Mouse (Mus musculus) thymus, adult 2 months (tissue): ENCODE results near the gene Ubxn2a. TPM values are rescaled to one million over a fixed set of nuclear protein-coding genes. Genes with fewer than 3 reads are reported as not detected.
"Not testable (repeated sequence)": the region's sequence is repeated elsewhere in the genome, so short reads cannot be mapped to it uniquely, and the experiment has no call there.

ENCODE experiments used
- DNase-seq: peaks from one replicate; pipeline ENCODE4 v3.0.0; 2021
- H3K27ac ChIP-seq: fragments of 200-500 bp; 2 replicates; pipeline ENCODE4 v1.5.1; 2012; ENCODE audit warnings: low read length, control low read depth; ENCODE audit not compliant: control insufficient read depth, insufficient read depth
- H3K27me3 ChIP-seq: fragments of 200-500 bp; 2 replicates; pipeline ENCODE4 v1.6.1; 2012; ENCODE audit warnings: mild to moderate bottlenecking, low read length, moderate library complexity, mixed read lengths; ENCODE audit not compliant: control insufficient read depth, insufficient read depth
- H3K36me3 ChIP-seq: fragments of 200-500 bp; 2 replicates; pipeline ENCODE4 v1.6.1; 2012; ENCODE audit warnings: mild to moderate bottlenecking, low read length, moderate library complexity; ENCODE audit not compliant: control insufficient read depth, insufficient read depth
- H3K4me1 ChIP-seq: fragments of 200-500 bp; replicated peaks from 2 replicates; pipeline ENCODE4 v1.6.1; 2012; ENCODE audit warnings: low read length; ENCODE audit not compliant: control insufficient read depth, insufficient read depth
- H3K4me3 ChIP-seq: fragments of 200-500 bp; 2 replicates; pipeline ENCODE4 v1.5.1; 2012; ENCODE audit warnings: mild to moderate bottlenecking, low read length, control low read depth, moderate library complexity; ENCODE audit not compliant: control insufficient read depth, insufficient read depth
- CTCF ChIP-seq: fragments of 200-500 bp; IDR thresholded peaks from 2 replicates; pipeline ENCODE4 v1.5.1; 2012; ENCODE audit warnings: mild to moderate bottlenecking, control low read depth, low read length, moderate library complexity, borderline replicate concordance; ENCODE audit not compliant: control insufficient read depth, poor library complexity, insufficient read depth; ENCODE audit errors: extremely low read depth
- POLR2A ChIP-seq: fragments of 200-500 bp; IDR thresholded peaks from 2 replicates; pipeline ENCODE4 v1.6.1; 2012; ENCODE audit warnings: mild to moderate bottlenecking, low read length, control low read depth, moderate library complexity; ENCODE audit not compliant: control insufficient read depth, poor library complexity, insufficient read depth; ENCODE audit errors: extremely low read depth
- WGBS: fragments of 180-500 bp; shearing (Covaris S2); methylation state at CpG from one replicate; pipeline ENCODE4 v1.1.7; 2018; 5-methylcytosine and 5-hydroxymethylcytosine counted together
- polyA plus RNA-seq: library from polyadenylated mRNA; depleted of rRNA; stranded (reverse); fragments of >200 nt; gene quantifications from 2 replicates; pipeline ENCODE4 v1.2.3, GENCODE M21; 2012

Ubxn2a gene
- polyA plus RNA-seq, 1 experiment: 3.3 TPM

DNA sequence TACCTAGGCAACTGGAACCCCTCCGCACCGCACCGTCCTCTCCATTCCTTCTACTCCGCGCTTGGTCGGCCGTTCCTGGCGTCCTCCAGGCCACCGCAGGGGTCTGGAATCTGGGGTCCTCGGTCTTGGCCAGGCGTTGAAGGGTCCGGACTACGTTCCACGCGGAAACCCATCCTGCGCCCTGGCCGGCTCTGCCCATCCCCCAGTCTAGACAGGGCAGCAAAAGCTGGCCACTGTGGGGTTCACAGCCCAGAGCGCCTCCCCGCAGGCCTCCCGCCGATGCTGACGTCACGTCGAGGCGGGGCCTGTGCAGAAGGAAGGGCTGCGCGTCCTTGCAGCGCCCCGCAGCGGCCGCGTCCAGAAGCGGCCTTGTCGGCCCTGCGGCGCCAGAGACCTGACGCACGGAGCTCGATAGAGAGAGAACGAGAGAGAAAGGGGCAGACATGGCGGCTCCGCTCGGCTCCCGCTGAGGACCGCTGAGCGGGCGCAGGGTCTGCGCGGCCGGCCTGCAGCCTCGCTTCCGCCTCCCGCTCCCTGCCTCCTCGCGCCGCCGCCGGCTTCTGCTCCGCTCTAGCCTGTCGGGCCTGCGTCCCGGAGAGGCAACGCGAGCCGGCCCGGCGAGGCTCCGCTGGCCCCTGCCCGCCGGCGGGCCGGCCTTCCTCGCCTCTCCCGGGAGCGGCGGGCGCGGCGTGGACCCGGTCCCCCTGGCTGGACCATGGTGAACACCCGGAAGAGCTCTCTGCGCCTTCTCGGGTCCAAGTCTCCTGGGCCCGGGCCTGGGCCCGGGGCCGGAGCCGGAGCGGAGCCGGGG is 9.7 kb upstream of the Ubxn2a start, which contains the start of gene Atad2b:
Gene Atad2b (plus strand): TSS at position 360 of the 811 bp plus-strand sequence.
- Histone ChIP-seq H3K27me3 (no peaks in the 10 kb centered on the region), H3K36me3 (no peaks in the 10 kb centered on the region), H3K27ac (peak within 1 kb of the TSS; percentile 97), H3K4me3 (peak within 1 kb of the TSS; percentile 99), H3K4me1 (peaks cover 3% of the 10 kb centered on the region; the same call in 1 of the 2 replicates)
- DNase-seq: peak; percentile 97
- under 1% methylated on average over 88 of the region's 89 CpGs for WGBS
- TF ChIP-seq POLR2A (peak; percentile 95), CTCF (peak; percentile 99)

DNA sequence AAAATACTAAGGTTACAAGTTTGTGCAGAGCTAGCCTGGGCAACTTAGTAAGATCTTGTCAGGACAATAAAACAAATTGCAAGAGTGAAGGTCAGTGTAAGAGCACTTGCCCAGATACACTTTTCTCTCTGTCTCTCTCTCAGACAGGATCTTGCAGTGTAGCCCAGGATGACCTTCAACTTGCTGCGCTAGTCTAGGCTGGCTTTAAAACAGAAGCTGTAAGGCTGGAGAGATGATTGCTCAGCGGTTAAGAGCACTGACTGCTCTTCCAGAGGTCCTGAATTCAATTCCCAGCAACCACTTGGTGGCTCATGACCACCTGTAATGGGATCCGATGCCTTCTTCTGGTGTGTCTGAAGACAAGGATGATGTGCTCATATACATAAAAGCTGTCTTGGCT is 7.4 kb upstream of the Ubxn2a start:
- TF ChIP-seq CTCF (no peak), POLR2A (no peak)
- Histone ChIP-seq H3K27me3 (no peaks in the 10 kb centered on the region), H3K4me1 (peaks cover 3% of the 10 kb centered on the region; the same call in 1 of the 2 replicates), H3K4me3 (no peak overlapping the region), H3K27ac (no peak overlapping the region), H3K36me3 (no peaks in the 10 kb centered on the region)
- 94% methylated on average over 3 of the region's 3 CpGs for WGBS
- no peak for DNase-seq

DNA sequence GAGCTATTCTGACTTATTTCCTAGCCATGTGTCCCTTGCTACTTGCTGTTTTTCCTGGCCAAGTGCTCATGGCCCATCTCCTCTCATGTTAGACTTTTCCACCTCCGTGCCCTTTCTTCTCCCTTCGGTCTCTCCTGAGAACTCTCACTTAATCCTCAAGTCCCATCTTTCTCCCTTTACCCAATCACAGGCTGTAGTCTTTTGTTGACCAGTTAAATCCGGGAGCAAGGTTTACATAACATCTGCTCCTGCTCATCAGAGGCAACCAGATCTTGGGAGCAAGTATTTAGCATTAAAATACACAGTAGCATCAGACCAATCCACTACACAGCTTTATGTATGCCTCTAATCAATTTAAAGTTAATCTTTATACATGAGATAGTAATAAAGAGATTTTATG is 6.9 kb upstream of the Ubxn2a start:
- peaks cover under 1% of the 10 kb centered on the region; the same call in 1 of the 2 replicates for H3K4me1 ChIP-seq
- TF ChIP-seq CTCF: no peak
- TF ChIP-seq POLR2A: no peak
- H3K4me3 ChIP-seq: no peak overlapping the region
- no peaks in the 10 kb centered on the region for H3K27me3 ChIP-seq
- no peaks in the 10 kb centered on the region for H3K36me3 ChIP-seq
- H3K27ac ChIP-seq: no peak overlapping the region
- no peak for DNase-seq
- 94% methylated on average over 3 of the region's 3 CpGs for WGBS

DNA sequence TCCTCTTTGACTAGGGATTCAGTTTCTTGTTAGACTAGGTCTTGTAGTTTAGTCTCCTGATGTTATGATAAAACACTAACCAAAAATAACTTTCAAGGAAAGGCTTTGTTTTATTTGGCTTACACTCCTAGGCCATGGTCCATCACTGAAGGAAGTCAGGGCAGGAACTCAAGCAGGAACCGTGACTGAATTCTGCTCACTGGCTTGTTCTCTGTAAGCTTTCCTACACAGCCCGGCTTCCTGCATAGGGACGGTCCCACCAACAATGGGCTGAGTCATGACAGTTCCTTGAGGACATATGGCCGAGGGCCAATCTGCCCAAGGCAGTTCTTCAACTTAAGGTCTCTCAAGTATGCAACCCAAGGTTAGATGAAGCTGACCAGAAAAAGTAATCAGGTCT is 4.2 kb upstream of the Ubxn2a start:
- WGBS: 85% methylated on average over 4 of the region's 4 CpGs
- TF ChIP-seq CTCF (no peak), POLR2A (no peak)
- no peak overlapping the region for H3K27ac ChIP-seq

DNA sequence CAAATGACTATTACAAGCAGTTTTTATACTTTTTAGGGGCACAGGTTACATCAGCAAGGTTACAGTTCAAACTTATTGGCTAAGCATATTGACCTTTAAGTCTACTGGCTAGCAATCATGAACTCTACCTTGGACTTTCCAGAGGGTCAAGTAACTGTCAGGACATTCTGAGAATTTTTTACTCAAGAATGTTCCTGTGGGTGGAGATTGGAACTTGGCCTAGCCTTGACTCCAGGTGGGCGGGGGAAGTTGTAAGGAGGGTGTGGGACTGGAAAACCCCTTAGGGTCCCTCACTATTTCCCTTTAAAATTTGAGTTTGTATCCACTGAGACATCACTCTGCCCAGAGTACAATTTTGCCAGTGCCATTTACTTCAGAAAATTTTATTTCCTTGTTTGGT is 3.0 kb upstream of the Ubxn2a start:
- DNase-seq, H3K27me3 ChIP-seq, H3K27ac ChIP-seq: not testable (repeated sequence)

More for the DNA sequence above, 4.2 kb upstream of the Ubxn2a start:
- no peaks in the 10 kb centered on the region for H3K4me1 ChIP-seq
- H3K4me3 ChIP-seq: no peak overlapping the region
- DNase-seq: no peak
- H3K36me3 ChIP-seq: no peaks in the 10 kb centered on the region
- no peaks in the 10 kb centered on the region for H3K27me3 ChIP-seq

DNA sequence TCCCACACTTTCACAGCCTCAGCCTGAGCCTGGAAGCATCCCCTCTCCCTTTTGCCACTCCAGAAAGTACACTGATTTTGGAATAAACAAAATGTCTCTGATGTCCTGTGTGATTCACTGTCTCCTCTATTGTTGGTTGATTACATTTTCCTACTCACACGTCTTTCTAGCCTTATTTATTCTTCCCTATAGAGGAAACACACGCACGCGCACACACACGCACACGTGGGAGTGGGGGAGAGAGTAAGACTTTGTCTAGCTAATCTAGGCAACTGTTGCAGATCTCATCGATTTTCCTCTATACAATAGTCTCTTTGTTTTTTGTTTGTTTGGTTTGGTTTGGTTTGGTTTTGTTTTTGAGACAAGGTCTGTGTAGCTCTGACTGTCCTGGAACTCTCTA is 886 bp upstream of the Ubxn2a start:
- Histone ChIP-seq H3K36me3 (no peaks in the 10 kb centered on the region), H3K27me3 (no peaks in the 10 kb centered on the region), H3K27ac (no peak overlapping the region), H3K4me1 (no peaks in the 10 kb centered on the region), H3K4me3 (no peak overlapping the region)
- 94% methylated on average over 7 of the region's 7 CpGs for WGBS
- DNase-seq: no peak
- TF ChIP-seq CTCF: no peak
- TF ChIP-seq POLR2A: no peak

More for the DNA sequence above, 3.0 kb upstream of the Ubxn2a start:
- WGBS: 93% methylated on average over 1 of the region's 1 CpGs
- not testable (repeated sequence) for H3K36me3 ChIP-seq, H3K4me1 ChIP-seq, H3K4me3 ChIP-seq

DNA sequence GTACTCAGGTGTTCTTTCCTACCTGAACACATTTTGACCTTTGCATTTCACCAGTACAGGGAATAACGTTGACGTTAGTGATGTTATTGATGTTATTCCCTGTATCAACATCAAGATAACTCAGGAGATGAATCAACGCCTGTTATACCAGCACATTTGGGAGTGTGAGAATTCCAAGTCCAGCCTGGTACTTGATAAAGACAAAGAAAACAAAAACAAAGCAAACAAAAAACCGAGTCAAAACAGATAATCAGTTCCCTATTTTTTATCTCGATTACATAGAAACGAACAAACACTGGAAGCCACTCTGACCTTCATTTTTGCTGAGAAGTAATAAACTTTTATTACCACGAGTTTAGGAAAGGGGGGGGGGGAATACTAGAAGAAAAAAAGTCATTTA is 1.0 kb downstream of the Ubxn2a start:
- Histone ChIP-seq H3K4me3 (no peak overlapping the region), H3K27me3 (no peaks in the 10 kb centered on the region), H3K4me1 (no peaks in the 10 kb centered on the region), H3K27ac (no peak overlapping the region), H3K36me3 (peaks cover 1% of the 10 kb centered on the region; the same call in 1 of the 2 replicates)
- TF ChIP-seq CTCF (no peak), POLR2A (no peak)
- DNase-seq: no peak
- 47% methylated on average over 7 of the region's 7 CpGs for WGBS

DNA sequence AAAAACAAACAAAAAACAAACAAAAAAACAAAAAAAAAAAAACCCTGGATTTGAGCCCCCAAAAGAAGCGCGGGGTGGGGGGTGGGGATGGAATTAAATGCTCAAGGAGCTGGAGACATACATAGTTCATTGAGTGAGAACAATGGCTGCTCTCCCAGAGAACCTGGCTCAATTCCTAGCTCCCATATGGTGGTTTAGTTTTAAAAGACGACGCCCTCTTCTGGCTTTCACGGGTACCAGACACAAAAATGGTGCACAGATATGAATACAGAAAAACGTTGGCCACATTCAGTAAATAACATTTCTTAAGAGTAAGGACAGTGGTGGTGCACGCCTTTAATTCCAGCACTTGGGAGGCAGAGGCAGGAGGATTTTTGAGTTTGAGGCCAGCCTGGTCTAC is 1.6 kb downstream of the Ubxn2a start:
- Histone ChIP-seq H3K4me1 (no peaks in the 10 kb centered on the region), H3K36me3 (peaks cover 6% of the 10 kb centered on the region), H3K27me3 (no peaks in the 10 kb centered on the region), H3K4me3 (no peak overlapping the region), H3K27ac (no peak overlapping the region)
- DNase-seq: no peak
- 87% methylated on average over 7 of the region's 7 CpGs for WGBS
- no peak for TF ChIP-seq POLR2A
